Mouse (Mus musculus): ENCODE results near the gene Sco2. TPM values are rescaled to one million over a fixed set of nuclear protein-coding genes. Genes with fewer than 3 reads are reported as not detected.

Sco2 gene
- polyA plus RNA-seq, 1 experiment: 26.6 TPM

GRCm38 (mm10) chr15:89356372-89356771 lies 17.3 kb downstream of the Sco2 start:
- Histone ChIP-seq H3K27me3 (ENCODE audit: control insufficient read depth, insufficient read depth, low read length) (no peaks in the 10 kb centered on the region), H3K27ac (ENCODE audit: insufficient read depth, low read length) (peak overlapping the region; percentile 70; the same call in 1 of the 2 replicates), H3K4me1 (ENCODE audit: control insufficient read depth, insufficient read depth, insufficient read length) (no peaks in the 10 kb centered on the region; the same call in 1 of the 2 replicates), H3K36me3 (ENCODE audit: control insufficient read depth, insufficient read depth, low read length) (peaks cover 18% of the 10 kb centered on the region), H3K4me3 (ENCODE audit: extremely low read depth, insufficient read depth, insufficient read length) (peak overlapping the region; percentile 91)
- DNase-seq (ENCODE audit: low read depth in 1 of 2, low spot score in 2 of 2): peak in 1 of 2 experiments; percentile 14
- no peak for TF ChIP-seq POLR2A (IDR thresholded peaks at IDR 0.05; ENCODE audit: low read depth, low read length)
- TF ChIP-seq CTCF (IDR thresholded peaks at IDR 0.05; ENCODE audit: extremely low read depth, insufficient read depth, insufficient read length, insufficient replicate concordance): no peak
- under 1% methylated on average over 15 of the region's 15 CpGs for WGBS

DNA sequence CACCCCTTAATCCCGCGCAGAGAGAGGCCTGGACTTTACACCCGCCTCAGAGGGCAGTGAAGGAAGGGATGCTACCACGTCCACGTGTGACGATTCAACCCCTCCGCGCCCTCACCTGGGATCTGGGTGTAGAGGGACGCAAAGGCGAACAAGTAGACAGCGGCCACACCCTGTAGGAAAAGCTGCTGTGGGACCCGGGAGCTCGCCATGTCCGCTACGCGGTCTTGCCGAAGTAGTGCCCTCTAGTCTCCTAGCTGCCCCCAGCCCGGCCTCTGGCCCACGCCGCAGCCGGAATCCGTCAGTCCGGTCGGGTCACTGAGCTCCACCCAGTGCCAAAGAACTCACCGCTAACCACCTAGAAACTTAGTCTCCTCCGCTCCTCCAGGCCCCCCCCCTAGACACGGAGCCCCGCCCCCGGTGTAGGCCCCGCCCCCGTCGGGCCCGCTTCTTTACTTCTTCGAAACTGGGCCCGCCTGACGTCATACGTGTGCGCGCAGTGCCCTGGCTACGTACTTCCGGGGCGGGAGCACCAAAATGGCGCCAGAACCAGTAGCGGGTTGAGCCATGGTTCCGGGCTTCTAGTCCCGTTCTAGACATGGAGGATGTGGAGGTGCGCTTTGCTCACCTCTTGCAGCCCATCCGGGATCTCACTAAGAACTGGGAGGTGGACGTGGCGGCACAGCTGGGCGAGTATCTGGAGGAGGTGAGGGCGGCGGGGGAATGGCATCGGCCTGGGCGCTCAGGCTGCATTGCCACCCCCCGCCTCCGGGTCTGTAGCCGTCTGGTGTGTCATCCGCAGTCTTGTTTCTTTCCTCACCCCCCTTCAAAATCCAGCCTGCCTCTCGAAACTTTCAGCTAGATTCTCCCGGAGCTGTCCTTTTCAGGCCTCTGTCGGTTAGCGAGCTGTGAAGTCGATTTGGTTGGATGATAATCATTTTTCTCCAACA lies 18.1 kb downstream of the Sco2 start, which contains the start of the genes Lmf2 and Ncaph2:
TSS of gene Lmf2 (minus strand) at position 419 of the 947 bp plus-strand sequence.
TSS of gene Ncaph2 (plus strand) at position 479 of the 947 bp plus-strand sequence.
- under 1% methylated on average over 64 of the region's 64 CpGs for WGBS

DNA sequence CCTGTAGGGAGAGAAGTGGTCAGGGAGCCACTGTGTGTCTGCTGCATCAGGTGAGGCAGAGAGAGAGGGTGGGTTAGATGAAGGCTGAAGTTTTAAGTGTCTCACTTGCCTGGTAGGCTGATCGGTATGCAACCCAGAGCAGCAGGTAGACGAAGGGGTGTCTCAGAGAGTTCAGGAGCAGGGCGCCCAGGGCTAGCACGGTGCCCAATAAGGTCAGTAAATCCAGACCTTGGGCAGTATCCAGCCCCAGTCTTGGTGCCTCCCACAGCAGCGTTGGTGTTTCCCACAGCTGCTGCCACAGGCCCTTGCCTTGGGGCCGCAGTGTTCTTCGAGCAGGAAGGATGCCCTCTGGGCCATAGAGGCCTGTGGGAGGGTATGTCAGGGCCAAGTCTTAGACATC lies 19.2 kb downstream of the Sco2 start:
- DNase-seq (ENCODE audit: low read depth in 1 of 2, low spot score in 2 of 2): no peak
- H3K27ac ChIP-seq (ENCODE audit: insufficient read depth, low read length): no peak overlapping the region; the same call in 1 of the 2 replicates
- TF ChIP-seq POLR2A (IDR thresholded peaks at IDR 0.05; ENCODE audit: low read depth, low read length) (no peak), CTCF (IDR thresholded peaks at IDR 0.05; ENCODE audit: extremely low read depth, insufficient read depth, insufficient read length, insufficient replicate concordance) (no peak)
- WGBS: 71% methylated on average over 7 of the region's 7 CpGs
- H3K36me3 ChIP-seq (ENCODE audit: control insufficient read depth, insufficient read depth, low read length): peaks cover 21% of the 10 kb centered on the region
- H3K27me3 ChIP-seq (ENCODE audit: control insufficient read depth, insufficient read depth, low read length): no peaks in the 10 kb centered on the region
- H3K4me3 ChIP-seq (ENCODE audit: extremely low read depth, insufficient read depth, insufficient read length): no peak overlapping the region; the same call in 1 of the 2 replicates
- H3K4me1 ChIP-seq (ENCODE audit: control insufficient read depth, insufficient read depth, insufficient read length): no peaks in the 10 kb centered on the region; the same call in 1 of the 2 replicates

More for the DNA sequence above, 18.1 kb downstream of the Sco2 start, which contains the start of the genes Lmf2 and Ncaph2:
- Histone ChIP-seq H3K27me3 (ENCODE audit: control insufficient read depth, insufficient read depth, low read length) (no peaks in the 10 kb centered on the region), H3K27ac (ENCODE audit: insufficient read depth, low read length) (peak within 1 kb of the TSS; percentile 85), H3K4me1 (ENCODE audit: control insufficient read depth, insufficient read depth, insufficient read length) (no peaks in the 10 kb centered on the region; the same call in 1 of the 2 replicates), H3K36me3 (ENCODE audit: control insufficient read depth, insufficient read depth, low read length) (peaks cover 23% of the 10 kb centered on the region), H3K4me3 (ENCODE audit: extremely low read depth, insufficient read depth, insufficient read length) (peak within 1 kb of the TSS; percentile 91)
- TF ChIP-seq CTCF (IDR thresholded peaks at IDR 0.05; ENCODE audit: extremely low read depth, insufficient read depth, insufficient read length, insufficient replicate concordance): no peak
- peak; percentile 24; the same call in 1 of the 2 replicates for TF ChIP-seq POLR2A (IDR thresholded peaks at IDR 0.05; ENCODE audit: low read depth, low read length)
- peak; percentile 93 for DNase-seq (ENCODE audit: low read depth in 1 of 2, low spot score in 2 of 2)

GRCm38 (mm10) chr15:89353837-89354236 lies 19.8 kb downstream of the Sco2 start:
- DNase-seq (ENCODE audit: low read depth in 1 of 2, low spot score in 2 of 2): no peak
- Histone ChIP-seq H3K4me3 (ENCODE audit: extremely low read depth, insufficient read depth, insufficient read length) (no peak overlapping the region), H3K27ac (ENCODE audit: insufficient read depth, low read length) (no peak overlapping the region), H3K36me3 (ENCODE audit: control insufficient read depth, insufficient read depth, low read length) (peaks cover 21% of the 10 kb centered on the region), H3K4me1 (ENCODE audit: control insufficient read depth, insufficient read depth, insufficient read length) (no peaks in the 10 kb centered on the region; the same call in 1 of the 2 replicates), H3K27me3 (ENCODE audit: control insufficient read depth, insufficient read depth, low read length) (no peaks in the 10 kb centered on the region)
- WGBS: 95% methylated on average over 16 of the region's 16 CpGs
- TF ChIP-seq POLR2A (IDR thresholded peaks at IDR 0.05; ENCODE audit: low read depth, low read length) (no peak), CTCF (IDR thresholded peaks at IDR 0.05; ENCODE audit: extremely low read depth, insufficient read depth, insufficient read length, insufficient replicate concordance) (no peak)

- Histone ChIP-seq H3K27me3 (ENCODE audit: control insufficient read depth, insufficient read depth, low read length) (no peaks in the 10 kb centered on the region), H3K4me3 (ENCODE audit: extremely low read depth, insufficient read depth, insufficient read length) (no peak overlapping the region), H3K27ac (ENCODE audit: insufficient read depth, low read length) (no peak overlapping the region), H3K4me1 (ENCODE audit: control insufficient read depth, insufficient read depth, insufficient read length) (no peaks in the 10 kb centered on the region; the same call in 1 of the 2 replicates), H3K36me3 (ENCODE audit: control insufficient read depth, insufficient read depth, low read length) (peaks cover 21% of the 10 kb centered on the region)
- no peak for DNase-seq (ENCODE audit: low read depth in 1 of 2, low spot score in 2 of 2)
- no peak for TF ChIP-seq CTCF (IDR thresholded peaks at IDR 0.05; ENCODE audit: extremely low read depth, insufficient read depth, insufficient read length, insufficient replicate concordance)
- no peak for TF ChIP-seq POLR2A (IDR thresholded peaks at IDR 0.05; ENCODE audit: low read depth, low read length)
- WGBS: 96% methylated on average over 12 of the region's 12 CpGs
Observed at GRCm38 (mm10) chr15:89352795-89353194, 20.9 kb downstream of the Sco2 start.

DNA sequence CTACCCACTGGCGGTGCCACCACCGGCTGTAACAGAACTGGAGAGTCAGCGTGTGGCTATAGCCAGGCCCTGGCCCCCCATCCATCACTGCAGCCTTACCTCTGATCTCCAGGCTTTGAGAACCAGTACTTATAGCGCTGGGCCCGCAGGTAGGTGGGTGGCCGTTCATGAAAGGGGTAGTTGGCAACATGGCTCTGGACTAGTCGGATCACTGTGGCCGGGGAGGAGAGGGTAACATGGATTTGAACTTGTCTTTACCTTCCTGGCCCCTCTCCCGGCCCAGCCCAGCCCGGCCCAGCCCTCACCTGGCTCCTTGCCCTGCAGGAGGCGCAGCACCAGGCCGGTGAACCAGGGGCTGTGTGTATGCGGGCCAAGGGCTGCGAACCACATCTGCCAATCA lies 21.6 kb downstream of the Sco2 start:
- Histone ChIP-seq H3K4me1 (ENCODE audit: control insufficient read depth, insufficient read depth, insufficient read length) (no peaks in the 10 kb centered on the region), H3K27ac (ENCODE audit: insufficient read depth, low read length) (no peak overlapping the region), H3K27me3 (ENCODE audit: control insufficient read depth, insufficient read depth, low read length) (no peaks in the 10 kb centered on the region), H3K4me3 (ENCODE audit: extremely low read depth, insufficient read depth, insufficient read length) (no peak overlapping the region), H3K36me3 (ENCODE audit: control insufficient read depth, insufficient read depth, low read length) (peaks cover 21% of the 10 kb centered on the region)
- DNase-seq (ENCODE audit: low read depth in 1 of 2, low spot score in 2 of 2): no peak
- 98% methylated on average over 14 of the region's 14 CpGs for WGBS
- TF ChIP-seq POLR2A (IDR thresholded peaks at IDR 0.05; ENCODE audit: low read depth, low read length): no peak
- no peak for TF ChIP-seq CTCF (IDR thresholded peaks at IDR 0.05; ENCODE audit: extremely low read depth, insufficient read depth, insufficient read length, insufficient replicate concordance)
